Comparison of ENCODE assay signal across 25 mouse cellular contexts in genomic region chr8:48380035-48380434, GRCm38 (mm10).
DNase-seq lines count a peak whose midpoint lies in the region; ATAC-seq and TF ChIP-seq lines count a peak whose summit lies in the region.
"Had no signal": no experiment of that assay in that cellular context is flagged by ENCODE, and none has a peak within 500 bp of the region (broad histone marks: within the 10 kb centered on the region; RNA-seq: fewer than 3 reads in every experiment).

No protein-coding gene starts in this region.

- peak overlapping the region; percentile 81 for H3K27ac ChIP-seq in heart, adult 2 months
- H3K27ac ChIP-seq in heart, embryonic 11.5 days (ENCODE audit: low read depth, low read length) = peak overlapping the region; percentile 78
- no peak overlapping the region for H3K27ac ChIP-seq in forebrain, embryonic 11.5 days (ENCODE audit: low read depth, low read length)
- H3K27ac ChIP-seq: forebrain, embryonic 12.5 days; hindbrain, embryonic 13.5 days; layer of hippocampus, adult 2 months; limb, embryonic 10.5 days; midbrain, embryonic 15.5 days; neural tube, embryonic 15.5 days had no signal

- peak overlapping the region; percentile 42 for H3K4me2 ChIP-seq in heart, embryonic 11.5 days
- H3K4me2 ChIP-seq in forebrain, embryonic 11.5 days (ENCODE audit: low read depth, low read length, severe bottlenecking) = no peak overlapping the region
- H3K4me2 ChIP-seq: forebrain, embryonic 12.5 days; hindbrain, embryonic 13.5 days; midbrain, embryonic 15.5 days; neural tube, embryonic 15.5 days had no signal

- H3K27me3 ChIP-seq in heart, adult 2 months (ENCODE audit: control insufficient read depth, insufficient read depth, low read length) = no peaks in the 10 kb centered on the region
- no peaks in the 10 kb centered on the region for H3K27me3 ChIP-seq in heart, embryonic 11.5 days (ENCODE audit: control insufficient read depth, insufficient read depth, low read length)
- no peaks in the 10 kb centered on the region for H3K27me3 ChIP-seq in forebrain, embryonic 11.5 days (ENCODE audit: control insufficient read depth, insufficient read depth, low read length)
- H3K27me3 ChIP-seq: forebrain, embryonic 12.5 days; hindbrain, embryonic 13.5 days; megakaryocyte, embryonic 14.5 days; midbrain, embryonic 15.5 days; neural tube, embryonic 15.5 days had no signal

- TF ChIP-seq EP300 in heart, adult 2 months (IDR thresholded peaks at IDR 0.05; ENCODE audit: insufficient read depth, low read depth, low read length) = no peak

- intact Hi-C loops in heart, adult 2 months (cut with DNase I) = no loop called here
- intact Hi-C loops in heart, postnatal 14 days (cut with DNase I) = no loop called here
- intact Hi-C loops in heart, postnatal 10 days (cut with DNase I) = no loop called here

- H3K79me2 ChIP-seq in heart, adult 2 months (replicated peaks; ENCODE audit: control insufficient read depth, insufficient read depth, low read length) = no peaks in the 10 kb centered on the region

- H3K4me1 ChIP-seq in heart, adult 2 months (ENCODE audit: control insufficient read depth, insufficient read depth, low read length) = peaks cover 2% of the 10 kb centered on the region; the same call in 1 of the 2 replicates
- peaks cover 10% of the 10 kb centered on the region; the same call in 1 of the 2 replicates for H3K4me1 ChIP-seq in heart, embryonic 11.5 days (ENCODE audit: control insufficient read depth, insufficient read depth, low read length)
- H3K4me1 ChIP-seq in forebrain, embryonic 11.5 days (replicated peaks; ENCODE audit: control insufficient read depth, insufficient read depth, low read length) = no peaks in the 10 kb centered on the region
- H3K4me1 ChIP-seq: limb, embryonic 10.5 days; megakaryocyte, embryonic 14.5 days; midbrain, embryonic 15.5 days had no signal

- no peak for TF ChIP-seq CTCF in heart, adult 2 months (IDR thresholded peaks at IDR 0.05)

- 50% methylated on average over 12 of the region's 12 CpGs for WGBS in heart, adult 2 months
- 31% methylated on average over 12 of the region's 12 CpGs for WGBS in heart, embryonic 11.5 days (ENCODE audit: insufficient replicate concordance)
- 91% methylated on average over 12 of the region's 12 CpGs for WGBS in forebrain, embryonic 11.5 days

- TF ChIP-seq POLR2A in heart, adult 2 months (IDR thresholded peaks at IDR 0.05; ENCODE audit: insufficient read depth, low read depth, low read length) = no peak

- H3K9ac ChIP-seq in heart, adult 2 months (ENCODE audit: low read depth, low read length) = no peak overlapping the region
- no peak overlapping the region for H3K9ac ChIP-seq in heart, embryonic 11.5 days (ENCODE audit: low read depth, low read length)
- H3K9ac ChIP-seq in forebrain, embryonic 11.5 days (ENCODE audit: low read length) = no peak overlapping the region
- H3K9ac ChIP-seq: forebrain, embryonic 12.5 days; hindbrain, embryonic 13.5 days; liver, postnatal 0 days; midbrain, embryonic 15.5 days; neural tube, embryonic 15.5 days had no signal

- ATAC-seq in heart, embryonic 11.5 days (replicated peaks; ENCODE audit: insufficient number of reproducible peaks, low FRiP score, low TSS enrichment) = no peak
- no peak for ATAC-seq in forebrain, embryonic 11.5 days (replicated peaks; ENCODE audit: low FRiP score)
- ATAC-seq: inflammation-experienced regulatory T-cells, adult 6 months; liver, postnatal 0 days; midbrain, embryonic 15.5 days had no signal

- no peaks in the 10 kb centered on the region for H3K36me3 ChIP-seq in heart, adult 2 months (ENCODE audit: control insufficient read depth, insufficient read depth, low read length)
- H3K36me3 ChIP-seq in heart, embryonic 11.5 days (ENCODE audit: control insufficient read depth, insufficient read depth, low read length) = no peaks in the 10 kb centered on the region
- H3K36me3 ChIP-seq in forebrain, embryonic 11.5 days (ENCODE audit: control insufficient read depth, insufficient read depth, low read length) = no peaks in the 10 kb centered on the region
- H3K36me3 ChIP-seq: forebrain, embryonic 12.5 days; hindbrain, embryonic 13.5 days; midbrain, embryonic 15.5 days; neural tube, embryonic 15.5 days had no signal

- H3K9me3 ChIP-seq in heart, embryonic 11.5 days (replicated peaks; ENCODE audit: control insufficient read depth, low read length) = no peaks in the 10 kb centered on the region
- H3K9me3 ChIP-seq in forebrain, embryonic 11.5 days (ENCODE audit: control insufficient read depth, low read length) = no peaks in the 10 kb centered on the region
- H3K9me3 ChIP-seq: forebrain, embryonic 12.5 days; hindbrain, embryonic 13.5 days; limb, embryonic 10.5 days; midbrain, embryonic 15.5 days; neural tube, embryonic 15.5 days had no signal

- peak in 1 of 2 experiments; percentile 23 for DNase-seq in heart, adult 2 months
- no peak for DNase-seq in heart, postnatal 14 days
- peak; percentile 74 for DNase-seq in brain, adult 2 months (ENCODE audit: low read depth, low spot score)
- peak; percentile 24 to 32 for DNase-seq in heart, postnatal 10 days
- no peak for DNase-seq in neural tube, embryonic 10.5 days (ENCODE audit: extremely low spot score, low spot score)
- no peak for DNase-seq in forebrain, embryonic 11.5 days (ENCODE audit: low spot score)
- DNase-seq: adrenal gland, postnatal 36 days; B cell, adult 2 months; cerebellum, adult 18-20 months; cerebellum, postnatal 25 days; kidney, adult 2 months; kidney, postnatal 14 days; layer of hippocampus, postnatal 36 days; liver, postnatal 0 days; lung, postnatal 10 days had no signal

- H3K4me3 ChIP-seq in heart, adult 2 months = no peak overlapping the region
- H3K4me3 ChIP-seq in heart, embryonic 11.5 days (ENCODE audit: low read depth, low read length) = no peak overlapping the region
- no peak overlapping the region for H3K4me3 ChIP-seq in forebrain, embryonic 11.5 days (ENCODE audit: low read depth, low read length)
- H3K4me3 ChIP-seq: forebrain, embryonic 12.5 days; hindbrain, embryonic 13.5 days; layer of hippocampus, adult 2 months; limb, embryonic 10.5 days; megakaryocyte, embryonic 14.5 days; midbrain, embryonic 15.5 days; myocyte; neural tube, embryonic 15.5 days had no signal

Comparison
In these comparisons a context has a peak if more than half of its experiments do, and no peak if none do; other contexts are left out.
1. DNase-seq: peak in brain, adult 2 months (single experiment) and heart, postnatal 10 days (2 of 2); none in heart, postnatal 14 days (0 of 2), neural tube, embryonic 10.5 days (single experiment) and forebrain, embryonic 11.5 days (single experiment).